Mouse (Mus musculus) neural tube, embryonic 12.5 days (tissue): Measurements from ENCODE around the gene Mark1. TPM values are rescaled to one million over a fixed set of nuclear protein-coding genes. Genes with fewer than 3 reads are reported as not detected.
A peak's percentile ranks its signal among the peaks of the same experiment; 100 is the strongest.

ENCODE experiments used
- ATAC-seq: fragments of 200-750 bp; cut with Nextera tagmentation; 2 replicates; pipeline ENCODE4 v1.8.0; 2017; ENCODE audit warnings: low read depth, mild to moderate bottlenecking, moderate TSS enrichment, moderate library complexity; ENCODE audit not compliant: low FRiP score
- H3K27ac ChIP-seq: fragments of 300-500 bp; sonication (generic); 2 replicates; pipeline ENCODE4 v1.5.1; 2016
- H3K27me3 ChIP-seq: fragments of 300-500 bp; sonication (generic); replicated peaks from 2 replicates; pipeline ENCODE4 v1.6.1; 2016; ENCODE audit warnings: mild to moderate bottlenecking
- H3K36me3 ChIP-seq: fragments of 300-500 bp; sonication (generic); 2 replicates; pipeline ENCODE4 v1.6.1; 2016; ENCODE audit warnings: mild to moderate bottlenecking
- H3K4me1 ChIP-seq: fragments of 300-500 bp; sonication (generic); 2 replicates; pipeline ENCODE4 v1.6.1; 2016
- H3K4me2 ChIP-seq: fragments of 300-500 bp; sonication (generic); replicated peaks from 2 replicates; pipeline ENCODE4 v1.6.1; 2016; ENCODE audit warnings: mild to moderate bottlenecking
- H3K4me3 ChIP-seq: fragments of 300-500 bp; sonication (generic); 2 replicates; pipeline ENCODE4 v1.5.1; 2016
- H3K9ac ChIP-seq: fragments of 300-500 bp; sonication (generic); 2 replicates; pipeline ENCODE4 v1.6.1; 2016; ENCODE audit warnings: mild to moderate bottlenecking
- H3K9me3 ChIP-seq: fragments of 300-500 bp; sonication (generic); 2 replicates; pipeline ENCODE4 v1.6.1; 2016; ENCODE audit warnings: mild to moderate bottlenecking
- WGBS: fragments of 180-500 bp; shearing (Covaris S2); methylation state at CpG from one replicate; pipeline ENCODE4 v1.1.7; 2016; 5-methylcytosine and 5-hydroxymethylcytosine counted together
- polyA plus RNA-seq: library from polyadenylated mRNA; unstranded; fragments of >200 nt; fragmentation: Nextera tagmentation; extraction: Ambion mirVana; gene quantifications from 2 replicates; pipeline ENCODE4 v1.2.1, GENCODE M21; 2016

Gene Mark1
- polyA plus RNA-seq, 1 experiment from 2014 or later = 13.3 TPM

DNA sequence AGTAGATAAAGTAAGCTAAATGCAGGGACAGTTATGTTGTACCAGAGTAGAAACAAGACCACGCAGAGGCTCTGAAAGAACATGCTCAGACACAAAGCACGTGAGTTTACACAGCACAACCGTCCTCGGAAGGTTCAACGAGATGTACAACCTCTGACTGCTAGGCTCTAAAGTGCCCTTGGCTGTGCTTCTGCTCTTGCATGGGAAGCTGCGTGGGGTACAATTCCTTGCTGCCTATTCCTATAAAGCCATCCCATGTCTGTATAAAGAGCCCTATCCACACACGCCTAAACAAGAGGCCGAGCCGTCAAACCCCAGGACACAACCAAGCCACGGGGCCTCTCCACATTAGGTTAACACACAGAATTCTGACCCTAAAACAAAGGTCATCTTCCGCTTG lies 1.9 kb downstream of the Mark1 start:
- H3K27ac ChIP-seq = no peak overlapping the region; the same call in 1 of the 2 replicates
- 29% methylated on average over 11 of the region's 11 CpGs for WGBS

GRCm38 (mm10) chr1:184995335-184995734 lies 4.0 kb downstream of the Mark1 start:
- peaks cover 14% of the 10 kb centered on the region for H3K4me1 ChIP-seq
- no peaks in the 10 kb centered on the region for H3K27me3 ChIP-seq
- WGBS = 80% methylated on average over 4 of the region's 4 CpGs
- no peak overlapping the region for H3K27ac ChIP-seq
- no peak for ATAC-seq
- H3K4me3 ChIP-seq = no peak overlapping the region
- no peaks in the 10 kb centered on the region for H3K36me3 ChIP-seq
- no peak overlapping the region for H3K9ac ChIP-seq
- H3K4me2 ChIP-seq = no peak overlapping the region
- H3K9me3 ChIP-seq = no peaks in the 10 kb centered on the region

More for the DNA sequence above, 1.9 kb downstream of the Mark1 start:
- H3K9ac ChIP-seq = peak overlapping the region; percentile 47; the same call in 1 of the 2 replicates
- H3K4me1 ChIP-seq = peaks cover 14% of the 10 kb centered on the region
- H3K4me2 ChIP-seq = peak overlapping the region; percentile 77
- no peaks in the 10 kb centered on the region for H3K9me3 ChIP-seq
- no peaks in the 10 kb centered on the region for H3K36me3 ChIP-seq
- peak overlapping the region; percentile 85 for H3K4me3 ChIP-seq
- ATAC-seq = no peak
- no peaks in the 10 kb centered on the region for H3K27me3 ChIP-seq

DNA sequence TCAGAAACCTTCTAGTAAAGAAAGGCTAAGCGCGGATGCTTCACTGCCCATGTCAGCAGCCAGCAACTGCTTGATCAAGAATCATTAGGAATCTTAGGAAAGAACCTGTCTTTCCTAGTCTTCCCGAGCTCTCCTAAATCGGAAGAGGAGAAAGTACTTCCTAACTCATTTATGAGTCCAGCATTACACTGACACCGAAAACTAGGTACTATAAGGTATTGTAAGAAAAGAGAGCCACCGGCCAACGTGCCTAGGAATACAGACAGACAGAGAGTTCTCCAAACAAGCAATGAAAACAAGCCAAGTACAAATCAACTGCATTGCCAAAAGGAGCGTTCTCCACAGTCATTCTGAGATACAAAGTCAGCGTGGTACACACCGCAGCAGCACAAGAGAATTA lies 8.2 kb downstream of the Mark1 start:
- no peaks in the 10 kb centered on the region for H3K9me3 ChIP-seq
- H3K9ac ChIP-seq = no peak overlapping the region
- H3K36me3 ChIP-seq = no peaks in the 10 kb centered on the region
- no peak overlapping the region for H3K4me3 ChIP-seq
- H3K4me2 ChIP-seq = no peak overlapping the region
- no peaks in the 10 kb centered on the region for H3K27me3 ChIP-seq
- no peak for ATAC-seq
- H3K4me1 ChIP-seq = peaks cover 10% of the 10 kb centered on the region; the same call in 1 of the 2 replicates
- no peak overlapping the region for H3K27ac ChIP-seq
- 95% methylated on average over 10 of the region's 10 CpGs for WGBS

- H3K4me2 ChIP-seq = no peak overlapping the region
- H3K4me3 ChIP-seq = no peak overlapping the region
- peaks cover 10% of the 10 kb centered on the region; the same call in 1 of the 2 replicates for H3K4me1 ChIP-seq
- no peak overlapping the region for H3K9ac ChIP-seq
- no peaks in the 10 kb centered on the region for H3K36me3 ChIP-seq
- no peak overlapping the region for H3K27ac ChIP-seq
- WGBS = 26% methylated on average over 2 of the region's 2 CpGs
- H3K9me3 ChIP-seq = no peaks in the 10 kb centered on the region
- 0 out of 2 replicates have a peak, but pooled peaks have one; percentile 21 for ATAC-seq
- H3K27me3 ChIP-seq = no peaks in the 10 kb centered on the region
Observed at GRCm38 (mm10) chr1:184986748-184987147, 12.6 kb downstream of the Mark1 start.

- WGBS = 81% methylated on average over 2 of the region's 2 CpGs
- no peaks in the 10 kb centered on the region for H3K36me3 ChIP-seq
- no peak overlapping the region for H3K27ac ChIP-seq
- H3K9ac ChIP-seq = no peak overlapping the region
- ATAC-seq = no peak
- H3K4me3 ChIP-seq = no peak overlapping the region
- H3K4me2 ChIP-seq = no peak overlapping the region
- no peaks in the 10 kb centered on the region for H3K9me3 ChIP-seq
- H3K27me3 ChIP-seq = no peaks in the 10 kb centered on the region
- peaks cover 10% of the 10 kb centered on the region; the same call in 1 of the 2 replicates for H3K4me1 ChIP-seq
Observed at GRCm38 (mm10) chr1:184984723-184985122, 14.6 kb downstream of the Mark1 start.

DNA sequence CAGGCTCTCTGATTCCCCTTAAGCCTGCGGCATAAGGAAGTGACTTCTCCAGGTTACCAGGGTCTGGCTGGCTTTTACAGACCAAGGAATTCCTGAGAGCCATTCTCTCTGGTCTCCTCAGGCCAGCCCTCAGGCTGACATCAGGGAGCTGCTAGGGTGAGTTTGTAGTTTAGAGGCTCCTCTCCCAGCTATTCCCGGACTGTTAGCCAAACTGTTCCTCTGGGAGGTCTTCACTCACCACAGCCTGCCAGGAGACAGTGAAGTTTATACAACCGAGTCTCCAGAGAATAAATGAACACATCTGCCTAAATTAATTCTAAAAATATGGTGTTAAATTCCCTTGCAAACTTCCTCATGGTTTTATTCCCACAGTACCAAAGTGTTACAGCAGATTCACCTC lies 15.6 kb downstream of the Mark1 start:
- Histone ChIP-seq H3K36me3 (no peaks in the 10 kb centered on the region), H3K27me3 (no peaks in the 10 kb centered on the region), H3K4me1 (peaks cover 10% of the 10 kb centered on the region; the same call in 1 of the 2 replicates), H3K4me3 (no peak overlapping the region), H3K4me2 (no peak overlapping the region), H3K9me3 (no peaks in the 10 kb centered on the region), H3K9ac (no peak overlapping the region), H3K27ac (no peak overlapping the region)
- ATAC-seq = no peak
- 62% methylated on average over 3 of the region's 3 CpGs for WGBS

DNA sequence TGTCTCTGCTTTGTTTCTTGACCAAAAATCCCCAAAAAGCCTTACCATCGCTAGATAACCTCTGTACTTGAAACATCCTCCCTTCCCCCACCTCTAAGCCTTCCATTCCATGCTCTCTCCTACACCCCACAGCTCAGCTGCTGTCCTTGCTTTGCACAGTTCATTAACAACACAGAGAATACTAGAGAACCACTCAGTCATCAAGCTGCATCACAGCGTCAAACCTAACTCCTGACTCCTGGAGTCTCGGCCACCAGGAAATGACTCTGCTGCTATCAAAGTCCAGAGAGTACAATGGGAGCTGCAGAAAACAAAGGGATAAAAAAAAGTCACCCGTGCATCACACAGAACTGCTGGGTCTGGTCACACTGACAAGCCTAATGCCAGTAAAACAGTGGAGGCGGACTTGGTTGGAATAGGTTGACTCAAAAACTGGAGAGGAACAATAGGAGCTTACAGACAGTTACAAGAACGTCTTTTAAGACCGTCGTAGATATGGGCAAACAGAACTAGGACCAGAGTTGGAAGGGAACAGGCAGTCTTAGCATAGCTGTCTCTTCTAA lies 27.1 kb downstream of the Mark1 start:
- Histone ChIP-seq H3K4me3 (no peak overlapping the region), H3K36me3 (no peaks in the 10 kb centered on the region), H3K27me3 (no peaks in the 10 kb centered on the region), H3K9ac (no peak overlapping the region), H3K9me3 (0 out of 2 replicates have a peak, but pooled peaks cover 3% of the 10 kb centered on the region), H3K4me2 (no peak overlapping the region), H3K4me1 (peaks cover 8% of the 10 kb centered on the region; the same call in 1 of the 2 replicates), H3K27ac (no peak overlapping the region)
- ATAC-seq = no peak
- 28% methylated on average over 8 of the region's 8 CpGs for WGBS

DNA sequence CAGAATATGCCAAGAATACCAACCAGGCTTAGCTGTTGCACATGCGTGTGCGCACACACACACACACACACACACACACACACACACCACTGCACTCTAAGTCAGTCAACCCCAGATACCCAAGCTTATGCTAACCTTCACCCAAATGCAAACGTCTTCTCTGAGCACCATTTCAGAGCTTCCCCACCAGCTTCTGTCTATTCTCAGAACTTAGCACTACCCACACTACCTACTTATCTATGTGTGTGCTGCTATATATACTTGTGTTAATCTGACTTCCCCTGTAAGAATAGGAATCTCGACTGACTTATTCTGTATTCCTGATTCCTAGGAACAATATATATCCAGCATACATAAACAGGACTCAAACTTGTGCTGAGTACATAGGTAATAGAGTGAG lies 30.0 kb downstream of the Mark1 start:
- Histone ChIP-seq H3K4me1 (peaks cover 8% of the 10 kb centered on the region; the same call in 1 of the 2 replicates), H3K27me3 (no peaks in the 10 kb centered on the region), H3K4me3 (no peak overlapping the region), H3K36me3 (no peaks in the 10 kb centered on the region), H3K27ac (no peak overlapping the region), H3K4me2 (no peak overlapping the region), H3K9ac (no peak overlapping the region), H3K9me3 (0 out of 2 replicates have a peak, but pooled peaks cover 3% of the 10 kb centered on the region)
- ATAC-seq = no peak
- 93% methylated on average over 4 of the region's 4 CpGs for WGBS

DNA sequence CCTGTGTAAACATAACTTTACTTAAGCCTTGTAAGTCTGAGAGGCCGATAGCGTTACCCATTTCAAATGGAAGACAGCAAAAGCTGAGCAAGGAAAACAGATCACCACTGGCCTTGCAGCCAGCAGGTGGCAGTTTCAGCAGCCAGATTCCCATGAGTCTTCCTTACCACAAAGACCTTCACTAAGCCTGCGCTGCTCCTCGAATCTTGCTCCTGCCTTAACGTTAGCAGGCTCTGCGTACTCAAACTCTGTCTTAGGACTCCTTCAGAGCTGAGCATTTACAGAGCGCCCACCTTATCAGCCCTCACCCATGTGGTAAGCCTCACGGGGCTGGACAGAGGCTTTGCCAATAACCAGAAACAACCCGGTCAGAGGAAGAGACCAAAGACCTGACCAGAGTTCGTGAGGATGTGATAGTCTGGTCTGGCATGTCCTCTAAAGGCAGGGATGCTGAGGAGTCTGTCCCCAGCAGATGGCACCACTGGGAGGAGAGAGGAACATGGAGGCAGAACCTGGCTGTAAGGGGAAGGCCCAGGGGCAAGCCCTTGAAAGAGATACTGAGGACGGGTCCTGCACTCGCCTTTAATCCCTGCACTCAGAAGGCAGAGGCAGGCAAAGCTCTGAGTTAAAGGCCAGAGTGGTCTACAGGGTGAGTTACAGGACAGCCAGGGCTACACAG lies 33.5 kb downstream of the Mark1 start:
- no peaks in the 10 kb centered on the region for H3K4me1 ChIP-seq
- no peaks in the 10 kb centered on the region for H3K36me3 ChIP-seq
- H3K4me3 ChIP-seq = no peak overlapping the region
- H3K9me3 ChIP-seq = peaks cover 11% of the 10 kb centered on the region
- no peaks in the 10 kb centered on the region for H3K27me3 ChIP-seq
- no peak overlapping the region for H3K9ac ChIP-seq
- H3K27ac ChIP-seq = no peak overlapping the region
- no peak overlapping the region for H3K4me2 ChIP-seq
- no peak for ATAC-seq
- WGBS = 65% methylated on average over 12 of the region's 12 CpGs

- WGBS = 90% methylated on average over 12 of the region's 12 CpGs
- no peak overlapping the region for H3K4me3 ChIP-seq
- no peak overlapping the region for H3K27ac ChIP-seq
- no peaks in the 10 kb centered on the region for H3K27me3 ChIP-seq
- no peaks in the 10 kb centered on the region for H3K36me3 ChIP-seq
- no peak overlapping the region for H3K9ac ChIP-seq
- no peaks in the 10 kb centered on the region for H3K4me1 ChIP-seq
- H3K9me3 ChIP-seq = peaks cover 11% of the 10 kb centered on the region
- H3K4me2 ChIP-seq = no peak overlapping the region
- ATAC-seq = no peak
Observed at GRCm38 (mm10) chr1:184963121-184963693, 36.2 kb downstream of the Mark1 start.

- no peak for ATAC-seq
- H3K4me3 ChIP-seq = no peak overlapping the region
- H3K36me3 ChIP-seq = peaks cover 3% of the 10 kb centered on the region; the same call in 1 of the 2 replicates
- peaks cover 17% of the 10 kb centered on the region for H3K9me3 ChIP-seq
- no peaks in the 10 kb centered on the region for H3K27me3 ChIP-seq
- no peak overlapping the region for H3K27ac ChIP-seq
- H3K9ac ChIP-seq = no peak overlapping the region
- WGBS = 90% methylated on average over 5 of the region's 5 CpGs
- no peaks in the 10 kb centered on the region for H3K4me1 ChIP-seq
- H3K4me2 ChIP-seq = no peak overlapping the region
Observed at GRCm38 (mm10) chr1:184961853-184962252, 37.5 kb downstream of the Mark1 start.

GRCm38 (mm10) chr1:184958818-184959217 lies 40.6 kb downstream of the Mark1 start:
- Histone ChIP-seq H3K4me3 (no peak overlapping the region), H3K4me2 (no peak overlapping the region), H3K9me3 (peaks cover 19% of the 10 kb centered on the region), H3K36me3 (peaks cover 3% of the 10 kb centered on the region; the same call in 1 of the 2 replicates), H3K4me1 (no peaks in the 10 kb centered on the region), H3K27ac (no peak overlapping the region), H3K27me3 (no peaks in the 10 kb centered on the region), H3K9ac (no peak overlapping the region)
- WGBS = 89% methylated on average over 9 of the region's 9 CpGs
- ATAC-seq = no peak
